Mouse (Mus musculus): ENCODE data around the gene Pdzk1ip1. TPM values are rescaled to one million over a fixed set of nuclear protein-coding genes. Genes with fewer than 3 reads are reported as not detected.
A peak's percentile ranks its signal among the peaks of the same experiment; 100 is the strongest.

The Pdzk1ip1 gene
- polyA plus RNA-seq, 1 experiment from 2014 or later, result 2.3 TPM

DNA sequence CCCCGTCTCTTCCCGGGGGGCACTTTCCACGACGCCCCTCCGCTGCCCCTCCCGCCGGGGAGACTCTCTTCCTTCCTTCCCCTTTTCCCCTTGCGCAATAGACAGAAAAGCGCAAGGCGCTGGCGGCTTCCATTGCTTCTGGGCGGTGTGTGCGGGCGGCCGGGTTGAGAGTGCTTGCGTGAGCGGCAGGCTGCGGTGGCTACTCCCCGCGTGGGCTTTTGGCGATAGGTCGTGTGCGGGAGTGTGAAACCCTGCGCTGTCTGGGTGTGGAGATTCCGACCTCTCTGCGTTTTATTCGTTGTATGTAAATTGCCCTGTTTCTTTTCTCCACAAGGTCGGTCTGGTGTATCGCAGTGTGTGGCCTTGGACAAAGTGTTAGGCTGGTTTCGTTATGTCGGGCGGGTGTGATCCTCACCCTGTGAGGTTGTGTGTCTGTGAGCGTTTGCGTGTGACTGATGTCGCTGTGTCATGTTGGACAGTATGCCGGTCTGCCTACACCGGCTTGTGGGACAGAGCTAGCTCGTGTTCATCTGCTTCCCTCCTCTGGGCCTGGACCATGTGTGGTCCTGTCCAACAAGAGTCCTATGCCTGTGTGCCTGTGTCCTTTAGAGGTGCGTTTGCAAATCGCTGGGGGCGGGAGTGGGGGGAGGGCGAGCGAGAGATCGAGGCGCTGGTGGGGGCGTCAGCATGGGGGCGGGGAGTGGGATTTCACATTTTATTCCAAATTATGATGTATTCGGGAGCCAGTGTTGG is 31.4 kb upstream of the Pdzk1ip1 start:
- Histone ChIP-seq H3K4me2 (ENCODE audit: low read length) (peak overlapping the region; percentile 41), H3K9ac (ENCODE audit: low read depth, low read length) (peak overlapping the region; percentile 41), H3K36me3 (ENCODE audit: control insufficient read depth, insufficient read depth, low read length) (no peaks in the 10 kb centered on the region), H3K27me3 (replicated peaks; ENCODE audit: control insufficient read depth, insufficient read depth, low read length) (peaks cover 57% of the 10 kb centered on the region), H3K9me3 (ENCODE audit: control insufficient read depth, low read length) (no peaks in the 10 kb centered on the region), H3K4me3 (ENCODE audit: low read length) (peak overlapping the region; percentile 30), H3K27ac (ENCODE audit: low read depth, low read length) (peak overlapping the region; percentile 65), H3K4me1 (ENCODE audit: control insufficient read depth, insufficient read depth, low read depth, low read length) (peaks cover 9% of the 10 kb centered on the region)
- WGBS, result under 1% methylated on average over 48 of the region's 48 CpGs
- ATAC-seq, result peak; percentile 75

DNA sequence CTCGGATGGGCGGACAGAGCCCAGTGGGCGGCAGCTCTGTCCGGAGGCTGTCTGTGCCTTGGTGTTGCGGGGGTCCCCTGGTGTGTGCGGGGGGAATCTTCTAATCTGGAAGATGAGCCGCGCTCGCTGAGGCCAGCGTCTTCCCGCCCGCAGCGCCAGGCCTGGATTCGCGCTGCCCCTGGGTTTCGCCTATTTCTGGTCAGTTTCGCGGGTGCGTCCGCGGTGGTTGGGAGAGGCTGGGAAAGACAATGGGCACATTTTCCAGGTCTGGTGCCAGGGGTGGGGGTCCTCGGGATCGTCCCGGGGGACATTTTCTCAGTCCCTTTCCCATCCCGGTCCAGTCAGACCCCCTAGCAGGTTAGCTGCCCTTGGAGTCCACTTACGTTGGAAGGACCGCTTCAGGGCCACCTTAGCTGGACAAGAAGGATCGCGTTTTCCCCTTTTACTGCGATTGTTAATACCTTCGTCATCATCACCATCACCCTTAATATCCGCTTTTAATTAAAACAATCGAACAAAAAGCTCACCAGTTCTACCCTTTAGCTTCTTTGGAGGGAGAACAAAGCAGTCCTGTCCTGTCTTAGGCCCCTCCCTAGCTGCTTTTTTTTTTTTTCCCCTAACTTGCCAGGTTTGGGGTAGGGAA is 30.7 kb upstream of the Pdzk1ip1 start:
- H3K4me2 ChIP-seq (ENCODE audit: low read length), result no peak overlapping the region
- H3K27ac ChIP-seq (ENCODE audit: low read depth, low read length), result peak overlapping the region; percentile 65
- no peaks in the 10 kb centered on the region for H3K9me3 ChIP-seq (ENCODE audit: control insufficient read depth, low read length)
- H3K36me3 ChIP-seq (ENCODE audit: control insufficient read depth, insufficient read depth, low read length), result no peaks in the 10 kb centered on the region
- peak; percentile 25; the same call in 1 of the 2 replicates for ATAC-seq
- peaks cover 6% of the 10 kb centered on the region; the same call in 1 of the 2 replicates for H3K4me1 ChIP-seq (ENCODE audit: control insufficient read depth, insufficient read depth, low read depth, low read length)
- WGBS, result under 1% methylated on average over 32 of the region's 33 CpGs
- peaks cover 56% of the 10 kb centered on the region for H3K27me3 ChIP-seq (replicated peaks; ENCODE audit: control insufficient read depth, insufficient read depth, low read length)
- peak overlapping the region; percentile 41; the same call in 1 of the 2 replicates for H3K9ac ChIP-seq (ENCODE audit: low read depth, low read length)
- H3K4me3 ChIP-seq (ENCODE audit: low read length), result peak overlapping the region; percentile 30

DNA sequence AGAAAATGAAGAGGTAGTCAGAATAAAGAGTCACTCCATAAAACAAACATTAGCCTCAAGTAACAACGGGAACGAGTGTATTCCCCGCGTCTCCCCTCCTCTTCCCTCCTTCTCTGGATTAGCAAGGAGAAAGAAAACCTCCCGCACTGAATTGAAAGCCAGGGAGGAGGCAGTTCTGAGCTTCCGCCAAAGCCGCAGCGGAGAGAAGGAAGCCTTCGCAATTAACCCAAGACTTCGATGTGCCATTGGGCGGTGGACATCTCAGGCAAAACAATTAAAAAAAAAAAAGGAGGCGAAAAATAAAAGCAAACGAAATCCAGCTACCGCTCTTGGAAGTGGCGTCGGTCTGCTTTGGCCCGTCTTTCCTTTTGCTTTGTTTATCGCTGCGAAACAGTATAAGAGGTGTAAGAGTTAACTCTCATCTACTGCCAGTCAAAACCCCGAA is 30.2 kb upstream of the Pdzk1ip1 start:
- Histone ChIP-seq H3K27ac (ENCODE audit: low read depth, low read length) (no peak overlapping the region; the same call in 1 of the 2 replicates), H3K9ac (ENCODE audit: low read depth, low read length) (no peak overlapping the region), H3K4me2 (ENCODE audit: low read length) (no peak overlapping the region; the same call in 1 of the 2 replicates)

GRCm38 (mm10) chr4:115058871-115059590 is 29.5 kb upstream of the Pdzk1ip1 start:
- H3K4me2 ChIP-seq (ENCODE audit: low read length), result peak overlapping the region; percentile 20
- H3K27me3 ChIP-seq (replicated peaks; ENCODE audit: control insufficient read depth, insufficient read depth, low read length), result peaks cover 49% of the 10 kb centered on the region
- H3K9ac ChIP-seq (ENCODE audit: low read depth, low read length), result no peak overlapping the region
- under 1% methylated on average over 23 of the region's 23 CpGs for WGBS
- 0 out of 2 replicates have a peak overlapping the region, but pooled peaks have one; percentile 40 for H3K27ac ChIP-seq (ENCODE audit: low read depth, low read length)
- no peak for ATAC-seq
- H3K9me3 ChIP-seq (ENCODE audit: control insufficient read depth, low read length), result no peaks in the 10 kb centered on the region
- H3K4me1 ChIP-seq (ENCODE audit: control insufficient read depth, insufficient read depth, low read depth, low read length), result peaks cover 14% of the 10 kb centered on the region; the same call in 1 of the 2 replicates
- no peaks in the 10 kb centered on the region for H3K36me3 ChIP-seq (ENCODE audit: control insufficient read depth, insufficient read depth, low read length)
- H3K4me3 ChIP-seq (ENCODE audit: low read length), result peak overlapping the region; percentile 30

More for the DNA sequence above, 30.2 kb upstream of the Pdzk1ip1 start:
- no peaks in the 10 kb centered on the region for H3K36me3 ChIP-seq (ENCODE audit: control insufficient read depth, insufficient read depth, low read length)
- H3K4me1 ChIP-seq (ENCODE audit: control insufficient read depth, insufficient read depth, low read depth, low read length), result peaks cover 12% of the 10 kb centered on the region; the same call in 1 of the 2 replicates
- peaks cover 54% of the 10 kb centered on the region for H3K27me3 ChIP-seq (replicated peaks; ENCODE audit: control insufficient read depth, insufficient read depth, low read length)
- no peaks in the 10 kb centered on the region for H3K9me3 ChIP-seq (ENCODE audit: control insufficient read depth, low read length)
- H3K4me3 ChIP-seq (ENCODE audit: low read length), result peak overlapping the region; percentile 30
- 1% methylated on average over 20 of the region's 20 CpGs for WGBS
- ATAC-seq, result no peak

GRCm38 (mm10) chr4:115059871-115060270 is 28.6 kb upstream of the Pdzk1ip1 start:
- Histone ChIP-seq H3K4me1 (ENCODE audit: control insufficient read depth, insufficient read depth, low read depth, low read length) (peaks cover 14% of the 10 kb centered on the region; the same call in 1 of the 2 replicates), H3K9me3 (ENCODE audit: control insufficient read depth, low read length) (no peaks in the 10 kb centered on the region), H3K9ac (ENCODE audit: low read depth, low read length) (no peak overlapping the region), H3K36me3 (ENCODE audit: control insufficient read depth, insufficient read depth, low read length) (no peaks in the 10 kb centered on the region), H3K27me3 (replicated peaks; ENCODE audit: control insufficient read depth, insufficient read depth, low read length) (peaks cover 48% of the 10 kb centered on the region), H3K4me3 (ENCODE audit: low read length) (0 out of 2 replicates have a peak overlapping the region, but pooled peaks have one; percentile 14), H3K27ac (ENCODE audit: low read depth, low read length) (no peak overlapping the region), H3K4me2 (ENCODE audit: low read length) (no peak overlapping the region; the same call in 1 of the 2 replicates)
- no peak for ATAC-seq
- 9% methylated on average over 12 of the region's 12 CpGs for whole genome bisulfite sequencing

DNA sequence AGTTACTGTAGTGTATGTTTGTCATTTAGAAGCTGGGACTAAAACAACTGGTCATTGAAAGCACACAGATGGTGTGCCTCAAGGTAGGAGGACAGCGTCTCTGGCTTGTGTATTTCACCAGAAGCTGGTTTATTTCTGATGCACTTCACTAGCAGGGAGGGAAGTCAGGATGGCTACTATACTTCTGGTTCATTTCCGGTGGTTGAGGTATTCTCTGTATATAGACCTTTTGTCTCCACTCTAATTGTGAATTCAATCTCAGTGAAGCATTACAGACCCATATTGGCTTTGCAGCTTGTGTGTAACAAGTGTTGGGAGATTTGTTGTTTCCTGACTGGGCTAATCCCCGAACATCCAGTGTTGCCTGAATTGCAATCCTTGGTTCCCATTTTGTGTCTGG is 27.8 kb upstream of the Pdzk1ip1 start:
- Histone ChIP-seq H3K4me1 (ENCODE audit: control insufficient read depth, insufficient read depth, low read depth, low read length) (peaks cover 14% of the 10 kb centered on the region; the same call in 1 of the 2 replicates), H3K36me3 (ENCODE audit: control insufficient read depth, insufficient read depth, low read length) (no peaks in the 10 kb centered on the region), H3K4me3 (ENCODE audit: low read length) (no peak overlapping the region), H3K9ac (ENCODE audit: low read depth, low read length) (no peak overlapping the region), H3K9me3 (ENCODE audit: control insufficient read depth, low read length) (no peaks in the 10 kb centered on the region), H3K27me3 (replicated peaks; ENCODE audit: control insufficient read depth, insufficient read depth, low read length) (peaks cover 49% of the 10 kb centered on the region), H3K4me2 (ENCODE audit: low read length) (peak overlapping the region; percentile 27), H3K27ac (ENCODE audit: low read depth, low read length) (no peak overlapping the region)
- ATAC-seq, result no peak
- 17% methylated on average over 3 of the region's 3 CpGs for WGBS

DNA sequence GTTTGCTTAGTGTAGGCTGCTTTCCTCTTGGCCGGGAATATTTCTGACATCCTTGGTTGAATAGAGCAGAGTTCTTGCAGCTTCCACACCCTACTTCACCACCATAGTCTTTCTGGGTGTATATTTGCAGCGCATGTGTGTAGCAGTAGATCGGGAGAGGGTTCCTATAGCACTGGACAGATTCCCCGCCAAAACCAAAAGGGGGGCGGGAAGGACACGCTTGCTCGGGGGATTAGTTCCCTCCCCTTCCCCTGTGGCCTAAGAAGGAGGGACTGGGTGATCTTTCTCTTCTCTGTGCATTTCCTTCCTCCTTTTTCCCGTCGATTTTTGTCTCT is 26.0 kb upstream of the Pdzk1ip1 start:
- H3K9me3 ChIP-seq (ENCODE audit: control insufficient read depth, low read length), result no peaks in the 10 kb centered on the region
- H3K27ac ChIP-seq (ENCODE audit: low read depth, low read length), result no peak overlapping the region
- H3K4me1 ChIP-seq (ENCODE audit: control insufficient read depth, insufficient read depth, low read depth, low read length), result peaks cover 8% of the 10 kb centered on the region; the same call in 1 of the 2 replicates
- no peak for ATAC-seq
- 1% methylated on average over 9 of the region's 9 CpGs for WGBS
- H3K4me3 ChIP-seq (ENCODE audit: low read length), result peak overlapping the region; percentile 51
- no peaks in the 10 kb centered on the region for H3K36me3 ChIP-seq (ENCODE audit: control insufficient read depth, insufficient read depth, low read length)
- H3K9ac ChIP-seq (ENCODE audit: low read depth, low read length), result no peak overlapping the region
- peaks cover 59% of the 10 kb centered on the region for H3K27me3 ChIP-seq (replicated peaks; ENCODE audit: control insufficient read depth, insufficient read depth, low read length)
- H3K4me2 ChIP-seq (ENCODE audit: low read length), result peak overlapping the region; percentile 92

DNA sequence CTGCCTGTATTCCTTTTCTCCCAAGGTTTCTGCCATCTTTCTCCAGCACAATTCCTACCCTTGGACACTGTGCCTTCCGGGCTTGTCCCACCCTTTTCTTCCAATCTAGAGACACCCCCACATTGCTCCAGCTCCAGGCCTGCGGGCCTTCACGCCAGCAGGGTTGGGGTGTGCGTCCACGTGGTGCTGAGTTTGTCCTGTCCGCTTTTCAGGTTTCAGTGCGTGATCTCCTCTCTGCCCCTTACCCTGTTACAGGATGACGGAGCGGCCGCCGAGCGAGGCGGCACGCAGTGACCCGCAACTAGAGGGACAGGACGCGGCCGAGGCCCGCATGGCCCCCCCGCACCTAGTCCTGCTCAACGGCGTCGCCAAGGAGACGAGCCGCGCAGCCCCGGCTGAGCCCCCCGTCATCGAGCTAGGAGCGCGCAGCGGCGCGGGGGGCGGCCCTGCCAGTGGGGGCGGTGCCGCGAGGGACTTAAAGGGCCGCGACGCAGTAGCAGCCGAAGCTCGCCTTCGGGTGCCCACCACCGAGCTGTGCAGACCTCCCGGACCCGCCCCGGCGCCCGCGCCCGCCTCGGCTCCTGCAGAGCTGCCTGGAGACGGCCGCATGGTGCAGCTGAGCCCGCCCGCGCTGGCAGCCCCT is 25.5 kb upstream of the Pdzk1ip1 start:
- no peaks in the 10 kb centered on the region for H3K36me3 ChIP-seq (ENCODE audit: control insufficient read depth, insufficient read depth, low read length)
- no peaks in the 10 kb centered on the region for H3K9me3 ChIP-seq (ENCODE audit: control insufficient read depth, low read length)
- peak overlapping the region; percentile 51 for H3K4me3 ChIP-seq (ENCODE audit: low read length)
- H3K9ac ChIP-seq (ENCODE audit: low read depth, low read length), result peak overlapping the region; percentile 63
- peaks cover 59% of the 10 kb centered on the region for H3K27me3 ChIP-seq (replicated peaks; ENCODE audit: control insufficient read depth, insufficient read depth, low read length)
- H3K4me1 ChIP-seq (ENCODE audit: control insufficient read depth, insufficient read depth, low read depth, low read length), result peaks cover 8% of the 10 kb centered on the region; the same call in 1 of the 2 replicates
- ATAC-seq, result peak; percentile 84
- H3K27ac ChIP-seq (ENCODE audit: low read depth, low read length), result no peak overlapping the region
- WGBS, result under 1% methylated on average over 41 of the region's 58 CpGs
- H3K4me2 ChIP-seq (ENCODE audit: low read length), result peak overlapping the region; percentile 92

Measured in hindbrain, embryonic 16.5 days (tissue).